Mouse (Mus musculus) liver, postnatal 0 days (tissue): ENCODE results near the gene Gm20388. TPM values are rescaled to one million over a fixed set of nuclear protein-coding genes. Genes with fewer than 3 reads are reported as not detected.

Experiments
- ATAC-seq: fragments of 200-750 bp; cut with Nextera tagmentation; 2 replicates; pipeline ENCODE4 v1.8.0; 2017; ENCODE audit warnings: mild to moderate bottlenecking, moderate library complexity
- DNase-seq: peaks from one replicate; pipeline ENCODE4 v3.0.0-alpha.2; 2016
- H3K27ac ChIP-seq: fragments of 300-500 bp; sonication (generic); 2 replicates; pipeline ENCODE4 v1.5.1; 2014; ENCODE audit warnings: antibody characterized with exemption, moderate library complexity, mild to moderate bottlenecking, low read depth
- H3K27me3 ChIP-seq: fragments of 300-500 bp; sonication (generic); 2 replicates; pipeline ENCODE4 v1.6.1; 2014; ENCODE audit warnings: low read length, control low read depth, mixed read lengths; ENCODE audit not compliant: insufficient read depth
- H3K36me3 ChIP-seq: fragments of 300-500 bp; sonication (generic); replicated peaks from 2 replicates; pipeline ENCODE4 v1.6.1; 2014; ENCODE audit warnings: mild to moderate bottlenecking, control low read depth, low read length, moderate library complexity, mixed read lengths; ENCODE audit not compliant: insufficient read depth
- H3K4me1 ChIP-seq: fragments of 300-500 bp; sonication (generic); 2 replicates; pipeline ENCODE4 v1.6.1; 2014; ENCODE audit warnings: antibody characterized with exemption, mild to moderate bottlenecking, control low read depth; ENCODE audit not compliant: insufficient read depth
- H3K4me2 ChIP-seq: fragments of 300-500 bp; sonication (generic); 2 replicates; pipeline ENCODE4 v1.6.1; 2014; ENCODE audit warnings: low read depth, mild to moderate bottlenecking, low read length, moderate library complexity, mixed read lengths
- H3K4me3 ChIP-seq: fragments of 300-500 bp; sonication (generic); 2 replicates; pipeline ENCODE4 v1.5.1; 2014; ENCODE audit warnings: low read depth, low read length
- H3K9ac ChIP-seq: fragments of 300-500 bp; sonication (generic); replicated peaks from 2 replicates; pipeline ENCODE4 v1.6.1; 2014; ENCODE audit warnings: mild to moderate bottlenecking, moderate library complexity
- H3K9me3 ChIP-seq: fragments of 300-500 bp; sonication (generic); 2 replicates; pipeline ENCODE4 v1.6.1; 2016; ENCODE audit warnings: mild to moderate bottlenecking, control low read depth, low read length, mixed read lengths
- CTCF ChIP-seq: sonication (generic); IDR thresholded peaks from 2 replicates; pipeline ENCODE4 v1.5.1; 2016; ENCODE audit warnings: antibody characterized with exemption, low read depth
- EP300 ChIP-seq: IDR thresholded peaks from 2 replicates; pipeline ENCODE4 v1.6.1; 2016; ENCODE audit warnings: antibody characterized with exemption, low read depth, mild to moderate bottlenecking
- WGBS: fragments of 180-500 bp; shearing (Covaris S2); extraction: QIAGEN DNeasy Blood & Tissue Kit; methylation state at CpG from one replicate; pipeline ENCODE4 v1.1.7; 2014; ENCODE audit not compliant: insufficient replicate concordance; 5-methylcytosine and 5-hydroxymethylcytosine counted together
- polyA plus RNA-seq: library from polyadenylated mRNA; unstranded; fragments of >200 nt; fragmentation: Nextera tagmentation; extraction: Ambion mirVana; gene quantifications from 2 replicates; pipeline ENCODE4 v1.2.1, GENCODE M21; 2015

The Gm20388 gene
- polyA plus RNA-seq, 1 experiment from 2014 or later, result not detected

GRCm38 (mm10) chr8:121907587-121908248 is 1997.1 kb downstream of the Gm20388 start, which contains the start of gene Slc7a5:
Gene Slc7a5, minus strand, starts transcription at chr8:121907694.
- under 1% methylated on average over 60 of the region's 61 CpGs for WGBS
- no peaks in the 10 kb centered on the region for H3K27me3 ChIP-seq
- peak; percentile 99 for DNase-seq
- H3K27ac ChIP-seq, result peak within 1 kb of the TSS; percentile 44
- peak within 1 kb of the TSS; percentile 99 for H3K4me2 ChIP-seq
- H3K9me3 ChIP-seq, result no peaks in the 10 kb centered on the region
- peak within 1 kb of the TSS; percentile 97 for H3K4me3 ChIP-seq
- peaks cover 28% of the 10 kb centered on the region for H3K4me1 ChIP-seq
- H3K9ac ChIP-seq, result peak within 1 kb of the TSS; percentile 83
- no peaks in the 10 kb centered on the region for H3K36me3 ChIP-seq
- TF ChIP-seq CTCF, result no peak
- no peak for TF ChIP-seq EP300
- ATAC-seq, result peak; percentile 95

- H3K9ac ChIP-seq, result no peak overlapping the region
- H3K4me2 ChIP-seq, result peak overlapping the region; percentile 99
- ATAC-seq (no peak), DNase-seq (no peak)
- no peaks in the 10 kb centered on the region for H3K9me3 ChIP-seq
- WGBS, result 36% methylated on average over 8 of the region's 8 CpGs
- no peak for TF ChIP-seq EP300
- no peak overlapping the region for H3K27ac ChIP-seq
- 0 out of 2 replicates have a peak overlapping the region, but pooled peaks have one; percentile 97 for H3K4me3 ChIP-seq
- H3K4me1 ChIP-seq, result peaks cover 28% of the 10 kb centered on the region
- H3K27me3 ChIP-seq, result no peaks in the 10 kb centered on the region
- no peaks in the 10 kb centered on the region for H3K36me3 ChIP-seq
Observed at GRCm38 (mm10) chr8:121908378-121909147, 1997.9 kb downstream of the Gm20388 start.

- TF ChIP-seq EP300 (no peak), CTCF (no peak)
- H3K4me1 ChIP-seq, result peaks cover 28% of the 10 kb centered on the region
- H3K27ac ChIP-seq, result no peak overlapping the region
- no peak overlapping the region for H3K4me3 ChIP-seq
- H3K27me3 ChIP-seq, result no peaks in the 10 kb centered on the region
- ATAC-seq, result no peak
- no peaks in the 10 kb centered on the region for H3K36me3 ChIP-seq
- no peak for DNase-seq
- 47% methylated on average over 8 of the region's 8 CpGs for WGBS
- H3K4me2 ChIP-seq, result no peak overlapping the region
- no peaks in the 10 kb centered on the region for H3K9me3 ChIP-seq
- H3K9ac ChIP-seq, result no peak overlapping the region
Observed at GRCm38 (mm10) chr8:121909148-121909541, 1998.5 kb downstream of the Gm20388 start.

- H3K9me3 ChIP-seq, result no peaks in the 10 kb centered on the region
- H3K9ac ChIP-seq, result no peak overlapping the region
- 2% methylated on average over 6 of the region's 6 CpGs for WGBS
- H3K27ac ChIP-seq, result no peak overlapping the region
- ATAC-seq, result no peak
- peaks cover 26% of the 10 kb centered on the region for H3K4me1 ChIP-seq
- H3K36me3 ChIP-seq, result no peaks in the 10 kb centered on the region
- TF ChIP-seq EP300 (0 out of 2 replicates have a peak, but pooled peaks have one; percentile 37), CTCF (peak; percentile 86)
- H3K4me2 ChIP-seq, result no peak overlapping the region
- DNase-seq, result peak; percentile 84
- H3K4me3 ChIP-seq, result no peak overlapping the region
- H3K27me3 ChIP-seq, result no peaks in the 10 kb centered on the region
Observed at GRCm38 (mm10) chr8:121909663-121910062, 1999.0 kb downstream of the Gm20388 start.

- DNase-seq (no peak), ATAC-seq (no peak)
- H3K27me3 ChIP-seq, result no peaks in the 10 kb centered on the region
- H3K4me1 ChIP-seq, result peaks cover 23% of the 10 kb centered on the region
- H3K4me3 ChIP-seq, result no peak overlapping the region
- 55% methylated on average over 6 of the region's 6 CpGs for WGBS
- TF ChIP-seq CTCF (no peak), EP300 (no peak)
- no peaks in the 10 kb centered on the region for H3K36me3 ChIP-seq
- H3K27ac ChIP-seq, result no peak overlapping the region
- no peaks in the 10 kb centered on the region for H3K9me3 ChIP-seq
- no peak overlapping the region for H3K4me2 ChIP-seq
- no peak overlapping the region for H3K9ac ChIP-seq
Observed at GRCm38 (mm10) chr8:121911400-121911799, 2000.8 kb downstream of the Gm20388 start.

- whole genome bisulfite sequencing, result 59% methylated on average over 7 of the region's 7 CpGs
- peaks cover 18% of the 10 kb centered on the region for H3K4me1 ChIP-seq
Observed at GRCm38 (mm10) chr8:121911987-121912386, 2001.3 kb downstream of the Gm20388 start.

More at GRCm38 (mm10) chr8:121911987-121912386, 2001.3 kb downstream of the Gm20388 start:
- no peak for ATAC-seq
- H3K4me2 ChIP-seq, result no peak overlapping the region
- H3K4me3 ChIP-seq, result no peak overlapping the region
- H3K27me3 ChIP-seq, result no peaks in the 10 kb centered on the region
- no peak overlapping the region for H3K27ac ChIP-seq
- TF ChIP-seq CTCF (no peak), EP300 (no peak)
- H3K9ac ChIP-seq, result no peak overlapping the region
- no peaks in the 10 kb centered on the region for H3K9me3 ChIP-seq
- no peak for DNase-seq
- no peaks in the 10 kb centered on the region for H3K36me3 ChIP-seq
